Mouse (Mus musculus) megakaryocyte, embryonic 14.5 days (primary cell): Measurements from ENCODE around the gene Ctdspl.

Source experiments
- FLI1 ChIP-seq: IDR thresholded peaks from 2 replicates; pipeline ENCODE4 v1.6.1; 2012; ENCODE audit warnings: low read length, inconsistent platforms, mixed read lengths
- GATA1 ChIP-seq: IDR thresholded peaks from 3 replicates; pipeline ENCODE4 v1.6.1; 2012; ENCODE audit warnings: mixed read lengths, low read length, inconsistent platforms, borderline replicate concordance

DNA sequence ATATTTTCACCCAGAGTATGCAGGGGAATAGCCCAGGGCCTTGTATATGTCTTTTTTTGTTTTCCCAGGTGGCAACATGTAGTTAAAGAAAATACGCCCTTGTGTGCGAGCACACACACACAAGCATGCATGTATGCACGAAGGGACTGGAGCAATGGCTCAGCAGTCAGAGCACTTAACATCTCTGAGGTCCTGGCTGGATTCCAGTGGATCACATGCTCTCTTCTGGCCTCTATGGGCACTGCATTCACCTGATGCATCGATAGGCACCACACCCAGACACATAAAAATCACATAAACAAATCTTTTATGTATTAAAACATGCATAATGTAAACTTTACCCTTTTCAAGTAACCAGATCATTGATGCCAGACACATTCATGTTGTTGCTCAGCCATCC lies 15.8 kb downstream of the Ctdspl start:
- TF ChIP-seq FLI1 (no peak), GATA1 (no peak)
